21 mouse cellular contexts compared by ENCODE assay signal in genomic region chr6:17098559-17098958, GRCm38 (mm10). TPM values are rescaled to one million over a fixed set of nuclear protein-coding genes. Genes with fewer than 3 reads are reported as not detected.
DNase-seq lines count a peak whose midpoint lies in the region; ATAC-seq lines count a peak whose summit lies in the region.
"Had no signal": no experiment of that assay in that cellular context is flagged by ENCODE, and none has a peak within 500 bp of the region (broad histone marks: within the 10 kb centered on the region; RNA-seq: fewer than 3 reads in every experiment).

No protein-coding gene starts in this region.

- 0 out of 2 replicates have a peak, but pooled peaks have one; percentile 23 for ATAC-seq in forebrain, embryonic 14.5 days
- no peak for ATAC-seq in forebrain, embryonic 16.5 days
- peak; percentile 67 for ATAC-seq in midbrain, embryonic 13.5 days
- peak; percentile 41 for ATAC-seq in forebrain, embryonic 15.5 days (replicated peaks)
- ATAC-seq: intestine, embryonic 16.5 days had no signal

- H3K4me2 ChIP-seq in forebrain, embryonic 14.5 days (ENCODE audit: low read length): no peak overlapping the region
- no peak overlapping the region for H3K4me2 ChIP-seq in forebrain, embryonic 16.5 days (ENCODE audit: low read length)
- no peak overlapping the region for H3K4me2 ChIP-seq in midbrain, embryonic 13.5 days (replicated peaks)
- H3K4me2 ChIP-seq in forebrain, embryonic 15.5 days (replicated peaks): no peak overlapping the region
- H3K4me2 ChIP-seq: heart, embryonic 11.5 days; limb, embryonic 12.5 days; liver, embryonic 13.5 days; lung, embryonic 15.5 days had no signal

- no peak overlapping the region for H3K9ac ChIP-seq in forebrain, embryonic 14.5 days (ENCODE audit: low read length)
- no peak overlapping the region for H3K9ac ChIP-seq in forebrain, embryonic 16.5 days (replicated peaks; ENCODE audit: low read depth, low read length)
- no peak overlapping the region for H3K9ac ChIP-seq in midbrain, embryonic 13.5 days (replicated peaks)
- H3K9ac ChIP-seq in forebrain, embryonic 15.5 days (replicated peaks): no peak overlapping the region
- H3K9ac ChIP-seq: limb, embryonic 12.5 days; liver, embryonic 13.5 days; lung, embryonic 15.5 days had no signal

- WGBS in forebrain, embryonic 14.5 days: 88% methylated on average over 9 of the region's 9 CpGs
- 89% methylated on average over 9 of the region's 9 CpGs for WGBS in forebrain, embryonic 16.5 days
- 91% methylated on average over 9 of the region's 9 CpGs for WGBS in midbrain, embryonic 13.5 days
- WGBS in midbrain, embryonic 10.5 days: 92% methylated on average over 9 of the region's 9 CpGs
- WGBS in forebrain, embryonic 15.5 days: 88% methylated on average over 9 of the region's 9 CpGs

- H3K4me3 ChIP-seq in forebrain, embryonic 14.5 days (ENCODE audit: low read depth, low read length): no peak overlapping the region
- H3K4me3 ChIP-seq in forebrain, embryonic 16.5 days (replicated peaks; ENCODE audit: low read length): no peak overlapping the region
- H3K4me3 ChIP-seq in midbrain, embryonic 13.5 days (replicated peaks): no peak overlapping the region
- no peak overlapping the region for H3K4me3 ChIP-seq in midbrain, embryonic 10.5 days
- no peak overlapping the region for H3K4me3 ChIP-seq in forebrain, embryonic 15.5 days
- H3K4me3 ChIP-seq: layer of hippocampus, adult 2 months; left cerebral cortex, adult 2 months; limb, embryonic 12.5 days; liver, embryonic 13.5 days; lung, embryonic 15.5 days had no signal

- no peaks in the 10 kb centered on the region for H3K4me1 ChIP-seq in forebrain, embryonic 14.5 days (ENCODE audit: control insufficient read depth, insufficient read depth, low read length)
- H3K4me1 ChIP-seq in forebrain, embryonic 16.5 days (replicated peaks; ENCODE audit: control insufficient read depth, insufficient read depth, low read length): no peaks in the 10 kb centered on the region; the same call in 1 of the 2 replicates
- no peaks in the 10 kb centered on the region for H3K4me1 ChIP-seq in midbrain, embryonic 13.5 days (replicated peaks)
- H3K4me1 ChIP-seq in midbrain, embryonic 10.5 days: no peaks in the 10 kb centered on the region
- H3K4me1 ChIP-seq in forebrain, embryonic 15.5 days: no peaks in the 10 kb centered on the region
- H3K4me1 ChIP-seq: liver, embryonic 13.5 days; lung, embryonic 15.5 days had no signal

- H3K9me3 ChIP-seq in forebrain, embryonic 14.5 days (replicated peaks; ENCODE audit: control insufficient read depth, low read length): no peaks in the 10 kb centered on the region
- H3K9me3 ChIP-seq in forebrain, embryonic 16.5 days (ENCODE audit: control insufficient read depth, low read length): no peaks in the 10 kb centered on the region
- H3K9me3 ChIP-seq in midbrain, embryonic 13.5 days: no peaks in the 10 kb centered on the region
- no peaks in the 10 kb centered on the region for H3K9me3 ChIP-seq in midbrain, embryonic 10.5 days (replicated peaks)
- H3K9me3 ChIP-seq in forebrain, embryonic 15.5 days: no peaks in the 10 kb centered on the region
- H3K9me3 ChIP-seq: limb, embryonic 12.5 days; liver, embryonic 13.5 days; lung, embryonic 15.5 days had no signal

- no peak overlapping the region for H3K27ac ChIP-seq in forebrain, embryonic 14.5 days (ENCODE audit: low read depth, low read length)
- H3K27ac ChIP-seq in forebrain, embryonic 16.5 days (ENCODE audit: low read length): no peak overlapping the region
- H3K27ac ChIP-seq in midbrain, embryonic 13.5 days: no peak overlapping the region
- no peak overlapping the region for H3K27ac ChIP-seq in midbrain, embryonic 10.5 days (replicated peaks)
- no peak overlapping the region for H3K27ac ChIP-seq in forebrain, embryonic 15.5 days (replicated peaks)
- H3K27ac ChIP-seq: layer of hippocampus, adult 2 months; left cerebral cortex, adult 2 months; limb, embryonic 12.5 days; liver, embryonic 13.5 days; lung, embryonic 15.5 days; macrophage had no signal

- no peaks in the 10 kb centered on the region for H3K27me3 ChIP-seq in forebrain, embryonic 14.5 days (replicated peaks; ENCODE audit: control insufficient read depth, insufficient read depth, low read length)
- H3K27me3 ChIP-seq in forebrain, embryonic 16.5 days (replicated peaks; ENCODE audit: control insufficient read depth, insufficient read depth, low read length): no peaks in the 10 kb centered on the region
- H3K27me3 ChIP-seq in midbrain, embryonic 13.5 days: no peaks in the 10 kb centered on the region
- no peaks in the 10 kb centered on the region for H3K27me3 ChIP-seq in midbrain, embryonic 10.5 days (ENCODE audit: low read depth, poor library complexity, severe bottlenecking)
- H3K27me3 ChIP-seq in forebrain, embryonic 15.5 days: no peaks in the 10 kb centered on the region
- H3K27me3 ChIP-seq: limb, embryonic 12.5 days; liver, embryonic 13.5 days; lung, embryonic 15.5 days had no signal

- H3K36me3 ChIP-seq in forebrain, embryonic 14.5 days (ENCODE audit: control insufficient read depth, insufficient read depth, low read length): peaks cover 6% of the 10 kb centered on the region; the same call in 1 of the 2 replicates
- no peaks in the 10 kb centered on the region for H3K36me3 ChIP-seq in forebrain, embryonic 16.5 days (ENCODE audit: control insufficient read depth, insufficient read depth)
- peaks cover 19% of the 10 kb centered on the region; the same call in 1 of the 2 replicates for H3K36me3 ChIP-seq in midbrain, embryonic 13.5 days
- 0 out of 2 replicates have a peak, but pooled peaks cover 5% of the 10 kb centered on the region for H3K36me3 ChIP-seq in midbrain, embryonic 10.5 days
- H3K36me3 ChIP-seq in forebrain, embryonic 15.5 days: peaks cover 5% of the 10 kb centered on the region; the same call in 1 of the 2 replicates
- H3K36me3 ChIP-seq: liver, embryonic 13.5 days; lung, embryonic 15.5 days had no signal

- DNase-seq in forebrain, embryonic 14.5 days (ENCODE audit: low spot score): no peak
- DNase-seq in midbrain, embryonic 10.5 days (ENCODE audit: low spot score): no peak
- peak; percentile 48 for DNase-seq in testis, postnatal 10 days (ENCODE audit: low spot score)
- DNase-seq in layer of hippocampus, postnatal 14 days (ENCODE audit: low spot score in 2 of 2): no peak
- DNase-seq: cerebellum, postnatal 14 days; gastrocnemius, postnatal 14 days; heart, postnatal 14 days; kidney, postnatal 10 days; liver, embryonic 13.5 days; right cerebral cortex, adult 18-20 months; thymus, adult 2 months had no signal

RNA-seq across cellular contexts. Expression of gene Tes, which starts 33.6 kb away (rescaled TPM):
- polyA plus RNA-seq in forebrain, embryonic 14.5 days (2014; fragmentation: Nextera tagmentation; extraction: Ambion mirVana): 36.2 and 38.0 TPM in 2 replicates
- polyA plus RNA-seq in forebrain, embryonic 16.5 days (2015; fragmentation: Nextera tagmentation; extraction: Ambion mirVana): 31.4 and 32.1 TPM in 2 replicates
- polyA plus RNA-seq in midbrain, embryonic 13.5 days (2015; fragmentation: Nextera tagmentation; extraction: Ambion mirVana): 25.5 and 27.2 TPM in 2 replicates
- polyA plus RNA-seq in midbrain, embryonic 10.5 days (2016; fragmentation: Nextera tagmentation; extraction: Ambion mirVana): 30.7 and 33.2 TPM in 2 replicates
- polyA plus RNA-seq in forebrain, embryonic 15.5 days (2015; fragmentation: Nextera tagmentation; extraction: Ambion mirVana): 25.7 and 28.9 TPM in 2 replicates
- total RNA-seq in layer of hippocampus, postnatal 14 days (2021): 1 to 10 TPM; 2.8 TPM
